Mouse (Mus musculus) left cerebral cortex, adult 2 months (tissue): ENCODE measurements around the gene Msgn1. TPM values are rescaled to one million over a fixed set of nuclear protein-coding genes. Genes with fewer than 3 reads are reported as not detected.

ENCODE experiments used
- DNase-seq, 2 experiments: peaks; one replicate each; pipeline ENCODE4 v3.0.0; 2021 to 2022; ENCODE audit warnings: low spot score in 2 of 2, mixed read lengths in 1 of 2; ENCODE audit errors: extremely low spot score in 1 of 2
- H3K27ac ChIP-seq: fragments of 200-600 bp; 2 replicates; pipeline ENCODE4 v1.8.1; 2022
- H3K4me3 ChIP-seq: fragments of 200-600 bp; 2 replicates; pipeline ENCODE4 v1.8.1; 2022
- CTCF ChIP-seq: fragments of 200-600 bp; IDR thresholded peaks from 2 replicates; pipeline ENCODE4 v1.8.1; 2022; ENCODE audit warnings: antibody characterized with exemption, mild to moderate bottlenecking, moderate library complexity
- intact Hi-C: fragments of 180-260 bp; cut with DNase I; formaldehyde crosslinking; loops from one replicate; pipeline ENCODE4 v1.15.1; 2025
- total RNA-seq, 2 experiments: library from RNA; stranded (reverse); gene quantifications; 2 replicates each; pipeline ENCODE4 v1.2.3; 2021

Msgn1 gene
- total RNA-seq, 2 experiments from 2014 or later = not detected

DNA sequence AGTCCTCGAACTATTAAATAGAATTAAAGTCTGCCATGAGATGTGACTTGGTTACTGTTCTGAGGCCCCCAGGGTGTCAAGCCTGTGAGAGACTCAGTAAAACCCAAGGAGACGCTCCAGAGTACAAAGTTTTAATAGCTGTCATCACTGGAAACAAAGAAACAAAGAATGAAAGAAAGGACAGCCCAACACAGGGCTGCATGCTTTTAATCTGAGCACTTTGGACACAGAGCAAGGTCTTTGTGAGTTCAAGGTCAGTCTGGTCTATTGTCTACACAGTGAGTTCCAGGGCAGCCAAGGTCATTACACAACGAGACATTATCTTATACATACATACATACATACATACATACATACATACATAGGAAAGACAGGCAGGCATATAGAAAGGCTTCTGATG lies 7.7 kb upstream of the Msgn1 start:
- DNase-seq = no peak
- TF ChIP-seq CTCF = no peak
- intact Hi-C loops = no loop called here
- Histone ChIP-seq H3K27ac (no peak overlapping the region), H3K4me3 (no peak overlapping the region)

DNA sequence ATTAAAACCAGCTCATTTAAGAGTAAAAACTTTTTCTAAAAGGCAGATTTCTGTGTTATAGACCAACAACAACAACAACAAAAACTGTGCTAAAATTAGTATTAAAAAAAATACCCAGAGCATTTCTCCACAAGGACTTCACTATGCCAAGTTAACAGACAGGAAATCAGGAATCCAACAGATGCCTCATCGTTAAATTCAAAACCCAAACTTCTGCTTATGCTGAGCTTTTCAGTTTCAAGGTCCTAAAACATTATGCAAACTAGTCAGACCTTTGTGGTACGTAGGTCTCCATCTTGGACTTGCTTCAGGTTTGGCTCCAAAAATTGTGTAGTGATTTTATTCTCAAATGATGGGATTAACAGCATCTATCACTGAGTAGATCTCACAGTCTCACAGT lies 6.8 kb upstream of the Msgn1 start:
- Histone ChIP-seq H3K4me3 (no peak overlapping the region), H3K27ac (no peak overlapping the region)
- DNase-seq = no peak
- intact Hi-C loops = no loop called here
- TF ChIP-seq CTCF = no peak

DNA sequence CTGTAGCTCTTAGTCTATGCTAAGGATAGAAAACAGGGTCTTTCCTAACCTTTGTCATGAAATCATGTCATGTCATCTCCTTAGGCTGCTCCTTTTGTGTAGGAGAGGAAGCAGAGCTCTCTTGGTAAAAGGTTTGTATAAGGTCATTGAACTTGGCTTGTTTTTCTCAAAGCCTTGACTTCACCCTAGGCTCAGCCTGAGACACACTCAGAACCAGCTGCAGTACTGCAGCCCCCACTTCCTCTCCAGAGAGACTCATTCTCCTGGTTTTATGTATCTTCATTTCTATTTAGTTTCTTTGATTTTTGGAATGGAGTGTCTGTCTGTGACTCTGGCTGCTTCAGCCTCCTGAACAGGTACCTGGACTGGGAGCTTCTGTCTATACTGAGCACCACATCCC lies 6.0 kb upstream of the Msgn1 start:
- H3K4me3 ChIP-seq = no peak overlapping the region
- DNase-seq = no peak
- no peak for TF ChIP-seq CTCF
- no peak overlapping the region for H3K27ac ChIP-seq
- intact Hi-C loops = no loop called here

DNA sequence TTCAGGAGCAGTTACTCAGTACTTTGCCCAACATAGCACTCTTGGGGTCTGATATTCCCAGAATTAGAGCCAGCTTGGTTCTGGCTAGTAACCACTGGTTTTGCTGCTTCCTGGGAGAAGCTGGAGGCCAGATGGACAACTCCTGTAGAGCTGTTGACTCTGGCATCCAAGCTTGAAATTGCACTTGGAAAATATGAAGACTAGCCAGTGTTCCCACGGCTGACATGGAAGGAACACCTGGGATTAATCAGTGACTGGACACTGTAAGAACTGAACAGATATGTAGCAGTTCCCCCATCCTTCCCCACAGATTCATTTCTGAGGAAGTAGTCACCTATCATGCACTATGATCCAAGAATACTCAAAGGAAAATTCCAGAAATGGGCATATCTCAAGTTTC lies 4.1 kb upstream of the Msgn1 start:
- H3K4me3 ChIP-seq = no peak overlapping the region
- TF ChIP-seq CTCF = no peak
- DNase-seq = no peak
- intact Hi-C loops = no loop called here
- H3K27ac ChIP-seq = no peak overlapping the region

DNA sequence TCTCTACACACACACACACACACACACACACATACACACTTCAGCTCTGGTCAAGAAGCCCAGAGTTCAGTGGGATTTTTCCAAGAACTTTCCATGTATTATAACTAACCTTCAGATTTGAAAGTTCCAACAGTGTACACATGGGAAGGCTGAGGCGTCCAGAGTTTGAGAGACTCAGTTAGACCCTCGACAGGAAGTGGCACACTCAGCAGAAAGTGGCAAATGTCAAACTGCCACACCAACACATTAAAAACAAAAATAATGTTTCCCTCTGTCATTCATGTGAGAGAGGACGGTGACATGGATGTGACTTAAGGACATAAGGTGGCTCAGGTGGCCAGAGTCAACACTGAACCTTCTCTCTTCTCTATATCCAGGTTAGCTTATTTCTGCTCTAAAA lies 1.6 kb upstream of the Msgn1 start:
- no peak for TF ChIP-seq CTCF
- no peak overlapping the region for H3K4me3 ChIP-seq
- intact Hi-C loops = no loop called here
- DNase-seq = no peak
- no peak overlapping the region for H3K27ac ChIP-seq

DNA sequence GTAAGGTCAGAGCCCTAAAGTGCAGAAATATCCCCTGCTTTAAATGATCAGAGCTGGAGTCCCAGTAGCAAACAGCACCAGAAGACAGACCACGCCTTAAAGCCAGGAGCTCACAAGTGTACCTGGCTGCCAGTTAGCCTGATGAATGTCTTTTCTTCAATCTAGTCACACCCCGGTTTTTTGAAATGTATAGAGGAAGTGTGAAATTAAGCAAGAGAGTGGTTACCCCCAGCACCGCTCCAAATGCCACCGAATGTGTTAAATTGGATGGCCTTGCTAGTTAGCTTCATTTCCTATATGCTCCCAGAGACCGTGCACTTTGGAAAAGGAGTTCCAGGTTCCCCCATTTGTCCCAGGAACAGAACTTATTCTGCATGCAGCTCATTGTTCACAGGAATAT lies 864 bp upstream of the Msgn1 start:
- intact Hi-C loops = no loop called here
- TF ChIP-seq CTCF = no peak
- Histone ChIP-seq H3K27ac (no peak overlapping the region), H3K4me3 (no peak overlapping the region)
- DNase-seq = no peak

DNA sequence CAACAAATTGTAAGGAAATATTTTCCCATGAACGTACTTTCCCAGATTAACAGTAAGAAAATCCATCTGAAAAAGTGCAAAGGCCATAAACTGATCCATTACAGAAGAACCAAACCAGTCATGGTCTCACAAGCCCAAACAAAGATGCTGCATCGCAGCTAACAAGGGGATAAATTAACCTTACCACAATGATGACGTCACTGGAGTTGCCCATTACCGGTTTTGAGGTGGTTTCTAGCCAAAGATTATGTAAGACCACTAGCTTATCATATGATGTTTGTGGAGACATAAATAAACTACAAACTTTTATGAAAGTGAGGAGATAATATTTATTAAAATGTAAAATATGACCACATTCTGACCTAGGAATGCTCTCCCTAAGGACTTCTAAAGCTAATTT lies 2.5 kb downstream of the Msgn1 start:
- TF ChIP-seq CTCF = no peak
- no peak for DNase-seq
- Histone ChIP-seq H3K4me3 (no peak overlapping the region), H3K27ac (no peak overlapping the region)
- intact Hi-C loops = no loop called here

DNA sequence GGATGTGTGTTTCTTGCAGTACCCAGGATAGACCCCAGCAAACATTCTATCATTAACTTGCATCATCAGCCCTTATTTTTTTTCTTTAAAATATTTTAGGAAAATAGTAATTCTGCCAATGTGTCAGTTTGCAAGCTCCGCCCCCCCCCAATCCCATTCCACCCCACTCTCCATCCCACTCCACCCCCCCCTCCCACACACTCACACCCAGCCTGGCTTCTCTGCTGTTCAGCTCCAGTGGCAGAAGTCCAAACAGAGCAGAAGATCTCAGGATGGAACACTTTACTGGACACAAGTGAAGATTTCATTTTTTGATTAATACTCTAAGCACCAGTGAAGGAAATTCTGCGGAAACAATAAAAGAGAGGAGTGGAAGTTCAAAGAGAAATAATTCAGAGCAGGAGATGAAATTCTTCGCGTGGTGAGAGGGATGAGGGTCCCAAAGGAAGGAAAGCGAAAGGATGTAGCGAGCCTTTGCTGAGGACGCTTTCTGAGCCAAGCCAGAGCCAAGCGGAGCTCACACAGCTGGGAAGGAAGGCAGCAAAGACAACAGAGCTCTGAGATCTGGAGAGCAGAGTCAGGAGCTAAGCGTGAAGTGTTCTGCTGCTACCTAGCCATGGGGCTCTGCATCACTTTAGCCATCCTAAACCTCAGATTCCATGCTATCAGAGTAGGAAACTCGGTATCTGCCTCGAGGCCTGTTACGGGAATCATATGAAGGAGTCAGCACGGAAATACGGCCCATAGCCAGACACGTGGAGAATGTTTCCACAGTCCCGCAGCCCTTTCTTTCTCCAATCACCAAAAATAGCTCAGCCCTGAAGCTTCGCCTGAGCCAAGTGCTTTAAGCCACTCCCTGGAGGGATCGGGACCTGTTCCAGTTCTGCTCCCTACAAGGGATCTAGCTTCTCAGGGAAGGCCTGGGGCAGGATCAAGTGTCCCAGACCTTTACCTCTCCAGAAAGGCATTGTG lies 4.8 kb downstream of the Msgn1 start:
- TF ChIP-seq CTCF = no peak
- peak in 1 of 2 experiments; percentile 14 for DNase-seq

DNA sequence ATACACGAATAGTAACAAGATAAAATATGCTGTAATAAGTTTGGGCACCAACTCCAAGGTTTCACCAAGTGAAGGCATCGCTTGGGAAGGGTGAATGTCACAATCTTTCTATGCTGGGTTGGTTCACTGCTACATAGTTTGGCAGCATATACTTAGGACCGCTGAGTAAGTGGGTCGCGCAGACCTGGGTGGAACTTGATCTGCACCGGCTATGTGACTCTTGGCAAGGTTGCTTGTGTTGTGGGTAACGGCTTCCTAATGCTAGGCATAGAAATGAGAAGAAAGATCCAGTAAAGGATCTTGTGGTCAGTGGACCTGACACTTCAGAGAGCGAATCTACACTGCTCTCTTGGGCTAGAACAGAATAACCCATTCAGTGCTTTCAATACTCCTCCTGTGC lies 6.3 kb downstream of the Msgn1 start:
- TF ChIP-seq CTCF = no peak
- Histone ChIP-seq H3K27ac (no peak overlapping the region), H3K4me3 (no peak overlapping the region)
- no peak for DNase-seq
- intact Hi-C loops = no loop called here

More for the DNA sequence above, 4.8 kb downstream of the Msgn1 start:
- Histone ChIP-seq H3K27ac (peak overlapping the region; percentile 32; the same call in 1 of the 2 replicates), H3K4me3 (no peak overlapping the region)
- intact Hi-C loops = no loop called here

DNA sequence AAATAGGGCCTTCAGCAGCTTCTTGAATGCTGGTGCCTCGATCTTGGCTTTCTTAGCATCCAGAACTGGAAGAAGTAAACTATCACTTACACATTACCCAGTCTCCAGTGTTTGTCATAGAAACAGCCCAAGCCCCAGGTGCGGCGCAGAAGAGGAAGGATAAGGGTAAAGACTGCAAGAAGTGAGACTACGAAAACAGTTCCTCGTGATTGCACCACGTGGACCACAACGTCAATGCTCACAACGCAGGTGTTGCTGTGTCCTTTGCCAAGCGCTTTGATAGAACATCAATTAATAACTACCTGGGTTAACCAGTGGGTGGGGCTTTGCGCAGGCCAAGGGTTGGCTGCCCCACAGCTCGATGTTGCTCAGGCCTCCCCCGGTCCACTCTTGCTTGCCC lies 8.1 kb downstream of the Msgn1 start:
- H3K27ac ChIP-seq = no peak overlapping the region
- DNase-seq = no peak
- intact Hi-C loops = no loop called here
- no peak overlapping the region for H3K4me3 ChIP-seq
- TF ChIP-seq CTCF = no peak

DNA sequence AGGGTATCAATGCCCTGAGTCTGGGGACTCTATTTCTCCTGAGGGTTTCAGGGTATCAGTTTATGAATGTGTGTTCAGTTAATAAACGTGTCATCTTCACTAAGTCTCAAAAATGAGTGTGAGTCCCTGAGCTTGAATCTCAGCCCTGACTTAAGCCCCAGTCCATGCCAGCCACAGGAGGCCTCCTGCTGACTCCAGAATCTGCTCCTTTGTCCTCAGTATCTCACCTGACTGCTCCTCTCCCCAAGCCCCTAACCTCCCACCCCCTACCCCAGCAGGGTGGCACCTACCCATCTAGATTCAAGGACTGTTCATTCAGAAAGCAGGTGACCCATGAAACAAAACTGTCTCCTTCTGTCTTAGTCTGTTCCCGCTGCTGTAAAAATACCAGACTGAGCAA lies 10.2 kb downstream of the Msgn1 start:
- Histone ChIP-seq H3K4me3 (no peak overlapping the region), H3K27ac (no peak overlapping the region)
- intact Hi-C loops = loop anchor here (5.0 kb wide), 3 partner anchors 69 to 949 kb away; partner anchors contain the start of genes Gen1 and Smc6
- DNase-seq = no peak
- no peak for TF ChIP-seq CTCF

DNA sequence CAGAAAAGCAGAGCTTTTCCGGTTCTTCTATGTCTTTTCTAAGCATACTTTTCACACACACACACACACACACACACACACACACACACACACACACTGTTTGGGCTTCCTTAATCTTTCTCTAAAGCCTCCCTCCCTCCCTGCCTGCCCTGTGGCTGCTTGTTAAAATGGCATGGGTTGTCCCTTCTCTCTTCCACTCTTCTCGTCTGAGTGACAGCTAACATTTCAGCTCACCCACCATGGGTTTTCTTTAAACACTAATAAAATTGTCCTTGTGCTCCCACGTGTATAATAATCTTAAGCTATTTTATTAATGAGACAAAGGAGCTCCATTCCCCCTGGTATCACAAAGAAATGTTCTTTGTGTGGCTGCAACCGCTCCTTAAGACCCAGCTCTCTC lies 10.7 kb downstream of the Msgn1 start:
- H3K27ac ChIP-seq = no peak overlapping the region
- H3K4me3 ChIP-seq = no peak overlapping the region
- no peak for DNase-seq
- no peak for TF ChIP-seq CTCF
- intact Hi-C loops = loop anchor here (5.0 kb wide), 3 partner anchors 69 to 949 kb away; partner anchors contain the start of genes Gen1 and Smc6

DNA sequence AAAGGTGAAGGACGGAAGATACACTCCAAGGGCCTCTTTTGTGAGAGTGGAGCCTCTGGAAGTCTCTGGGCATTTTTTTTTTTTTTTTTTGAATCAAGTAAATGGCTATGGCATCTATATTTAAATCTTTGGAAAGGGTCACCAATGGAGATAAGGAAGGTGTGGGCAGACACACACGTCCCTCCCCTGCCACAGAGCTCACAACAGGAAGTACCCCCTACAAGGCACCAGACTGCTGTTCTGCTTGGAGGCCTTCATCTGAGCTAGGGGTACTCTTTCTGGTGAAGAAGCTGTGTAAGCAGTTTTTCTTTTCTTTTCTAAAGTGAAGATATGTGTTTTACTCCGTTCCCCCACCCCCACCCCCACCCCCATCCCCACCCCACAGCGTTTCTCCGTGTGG lies 11.9 kb downstream of the Msgn1 start:
- DNase-seq = no peak
- Histone ChIP-seq H3K4me3 (no peak overlapping the region), H3K27ac (no peak overlapping the region)
- intact Hi-C loops = loop anchor here (5.0 kb wide), 3 partner anchors 70 to 950 kb away; partner anchors contain the start of genes Gen1 and Smc6
- no peak for TF ChIP-seq CTCF
